Mouse (Mus musculus): Measurements from ENCODE around the gene Ccdc82.

Gene Ccdc82

GRCm38 (mm10) chr9:13246815-13247638, at the start of gene Ccdc82:
Gene Ccdc82, plus strand, starts transcription at chr9:13246955.
- DNase-seq (ENCODE audit: low read depth, low spot score) = peak; percentile 88

DNA sequence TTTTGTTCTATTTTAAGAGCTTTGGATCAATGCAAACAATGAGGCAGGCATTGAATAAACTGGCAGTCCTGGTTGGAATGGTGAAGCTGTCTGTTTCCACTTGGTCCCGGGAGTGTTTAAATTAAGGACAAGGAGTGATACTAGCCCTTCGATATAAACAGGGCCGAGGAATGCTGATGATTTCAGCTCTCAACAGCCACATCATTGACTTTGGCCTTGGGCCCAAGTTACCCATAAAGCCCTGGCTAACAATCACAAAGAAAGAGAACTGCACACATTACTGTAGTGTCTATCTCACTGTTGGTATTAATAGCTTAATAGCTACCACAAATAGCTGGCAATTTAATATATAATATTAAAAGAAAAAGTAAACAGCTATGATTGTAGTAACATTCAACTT, 46.7 kb upstream of the Ccdc82 start:
- DNase-seq (ENCODE audit: low read depth, low spot score) = no peak

- no peak for DNase-seq (ENCODE audit: low read depth, low spot score)
Observed at GRCm38 (mm10) chr9:13203109-13203508, 43.6 kb upstream of the Ccdc82 start.

DNA sequence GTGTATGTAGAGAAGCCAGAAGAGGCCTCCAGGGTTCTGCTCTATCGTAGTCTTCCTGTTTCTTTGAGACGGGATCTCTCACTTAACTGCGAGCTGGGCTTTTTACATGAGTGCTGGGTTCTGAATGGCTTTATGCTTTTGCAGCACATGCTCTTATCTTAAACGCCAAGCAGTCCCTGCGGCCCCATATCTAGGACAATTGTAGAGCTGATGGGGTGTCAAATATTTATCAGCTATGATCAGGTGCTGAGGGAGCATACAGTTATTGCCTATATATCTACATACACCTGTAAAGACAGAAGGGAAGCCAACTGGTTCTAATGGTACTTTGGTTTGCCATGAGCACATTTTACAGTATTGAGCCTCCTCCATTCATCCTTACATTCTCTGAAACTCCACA, 43.1 kb upstream of the Ccdc82 start:
- DNase-seq (ENCODE audit: low read depth, low spot score) = no peak

GRCm38 (mm10) chr9:13206369-13206768, 40.4 kb upstream of the Ccdc82 start:
- no peak for DNase-seq (ENCODE audit: low read depth, low spot score)

GRCm38 (mm10) chr9:13225872-13226271, 20.9 kb upstream of the Ccdc82 start:
- no peak for DNase-seq (ENCODE audit: low read depth, low spot score)

DNA sequence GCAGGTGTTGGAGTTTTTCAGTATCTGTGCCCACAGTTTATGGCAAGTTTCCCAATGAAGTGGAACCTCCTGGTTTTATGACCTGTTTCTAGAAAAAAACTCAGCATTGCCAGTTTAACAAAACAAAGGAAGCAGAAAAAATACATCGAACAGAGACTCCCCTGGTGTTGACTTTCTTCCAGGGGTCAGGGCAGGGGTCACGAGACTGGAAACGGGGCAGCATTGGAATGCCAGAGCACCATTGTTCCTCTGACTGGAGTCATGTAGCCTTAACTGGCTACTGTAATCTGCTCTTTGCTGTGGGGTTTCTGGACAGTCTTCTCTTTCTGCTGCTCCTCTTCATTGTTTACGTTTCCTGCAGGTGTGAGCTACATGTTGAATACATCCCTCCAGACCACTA, 16.2 kb upstream of the Ccdc82 start:
- peak; percentile 16 for DNase-seq (ENCODE audit: low read depth, low spot score)

DNA sequence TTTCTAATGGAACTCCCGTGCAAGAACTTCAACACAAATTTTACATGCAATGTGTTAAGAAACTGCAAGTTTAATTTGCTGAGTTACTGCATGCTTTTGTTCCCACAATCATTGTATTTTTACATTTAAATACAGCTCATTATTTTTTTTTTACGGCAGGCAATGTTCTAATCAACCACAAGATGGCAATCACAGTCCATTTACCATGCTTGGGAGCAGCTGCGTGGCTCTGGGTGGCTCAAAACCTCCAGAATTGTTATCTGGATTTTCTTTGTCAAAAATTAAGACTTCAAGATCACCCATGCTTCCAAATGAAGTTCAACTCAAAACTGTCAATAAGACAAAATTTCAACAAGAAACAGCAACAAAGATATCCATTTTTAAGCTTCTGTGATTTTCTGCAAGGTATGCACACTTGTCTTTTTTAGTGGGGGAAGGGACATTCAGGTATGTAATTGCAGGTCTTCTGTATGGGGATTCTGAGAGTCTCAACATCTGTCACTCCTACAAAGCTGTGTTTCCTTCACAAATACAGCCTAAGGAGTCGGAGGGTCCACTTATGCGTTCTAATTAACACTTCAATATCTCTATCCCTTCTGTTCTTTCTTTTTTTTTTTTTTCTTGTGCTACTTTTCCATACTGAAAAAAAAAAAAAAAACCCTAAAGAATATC, 15.1 kb upstream of the Ccdc82 start:
- peak; percentile 67 for DNase-seq (ENCODE audit: low read depth, low spot score)

DNA sequence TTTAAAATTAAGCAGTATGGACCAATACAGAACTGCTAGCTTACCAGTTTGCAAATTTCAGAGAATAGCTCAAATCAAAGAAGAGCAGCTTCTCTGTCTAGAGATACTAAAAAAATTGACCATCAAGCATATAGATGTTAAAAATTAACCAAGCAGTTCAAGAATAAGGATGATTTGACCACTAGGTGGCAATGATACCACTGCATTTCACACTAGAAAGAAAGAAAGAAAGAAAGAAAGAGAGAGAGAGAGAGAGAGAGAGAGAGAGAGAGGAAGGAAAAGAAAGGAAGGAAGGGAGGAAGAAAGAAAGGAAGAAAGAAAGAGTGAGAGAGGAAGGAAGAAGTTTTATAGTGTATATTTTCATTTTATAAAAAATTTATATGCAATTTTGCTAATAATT, 4.4 kb upstream of the Ccdc82 start:
- peak; percentile 16 for DNase-seq (ENCODE audit: low read depth, low spot score)

DNA sequence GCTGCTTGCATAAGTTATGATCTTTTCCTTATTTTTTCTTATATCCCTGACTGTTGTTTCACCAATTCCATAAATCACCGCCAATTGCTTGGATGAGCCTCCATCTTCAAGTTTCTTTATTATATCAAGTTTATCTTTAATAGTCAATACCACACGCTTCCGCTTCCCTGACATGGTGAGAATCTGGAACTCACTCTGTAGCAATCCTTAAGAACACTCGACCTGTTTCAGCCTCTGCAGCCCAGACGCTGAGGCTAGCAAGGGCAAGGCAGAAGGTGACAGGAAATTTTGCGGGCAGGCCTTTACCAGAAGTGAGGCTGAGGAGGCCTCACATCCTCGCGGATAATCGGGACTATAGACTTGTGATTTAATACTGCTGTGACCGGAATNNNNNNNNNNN, 1.3 kb upstream of the Ccdc82 start, which contains the start of gene Jrkl:
Jrkl (minus strand) TSS at position 349 of the 400 bp plus-strand sequence.
- DNase-seq (ENCODE audit: low read depth, low spot score) = peak; percentile 18

- no peak for DNase-seq (ENCODE audit: low read depth, low spot score)
Observed at GRCm38 (mm10) chr9:13248104-13248503, 1.3 kb downstream of the Ccdc82 start.

DNA sequence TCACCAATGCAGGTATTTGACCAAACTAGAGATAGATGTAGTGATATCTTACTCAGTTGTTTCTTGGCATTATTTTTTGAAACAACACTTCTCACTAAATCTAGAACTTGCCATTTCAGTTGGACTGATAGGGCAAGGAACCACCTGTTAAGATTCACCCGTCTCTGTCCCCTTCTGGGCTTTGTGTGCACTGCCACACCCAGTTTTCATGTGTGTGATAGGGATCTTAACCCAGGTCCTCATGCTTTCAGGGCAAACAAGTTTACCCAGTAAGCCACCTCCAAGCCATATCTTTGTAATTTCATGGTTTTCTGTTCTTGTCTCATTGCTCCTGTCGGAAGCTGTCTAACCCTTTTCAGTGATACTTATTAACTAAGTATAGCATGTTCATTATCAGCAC, 4.5 kb downstream of the Ccdc82 start:
- no peak for DNase-seq (ENCODE audit: low read depth, low spot score)

DNA sequence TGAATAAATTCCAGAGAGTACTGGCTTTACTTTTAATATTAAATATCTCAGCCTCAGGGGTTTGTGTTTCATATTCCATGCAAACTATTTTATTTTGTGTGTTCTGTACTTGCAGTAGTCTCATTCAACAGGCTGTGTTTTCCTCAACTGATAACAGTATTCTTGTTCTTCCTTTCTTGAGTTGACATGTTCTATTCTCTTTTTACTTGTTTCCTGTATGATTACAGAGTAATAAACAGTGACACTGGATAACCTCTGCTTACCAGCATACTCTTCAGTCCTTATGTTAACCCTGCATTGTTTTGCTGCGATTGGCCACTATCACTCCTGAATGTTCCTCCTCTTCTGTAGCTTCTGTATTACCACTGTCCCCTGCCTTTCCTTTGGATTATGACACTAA, 10.0 kb downstream of the Ccdc82 start:
- no peak for DNase-seq (ENCODE audit: low read depth, low spot score)

GRCm38 (mm10) chr9:13258173-13258572, 11.4 kb downstream of the Ccdc82 start:
- DNase-seq (ENCODE audit: low read depth, low spot score) = no peak

DNA sequence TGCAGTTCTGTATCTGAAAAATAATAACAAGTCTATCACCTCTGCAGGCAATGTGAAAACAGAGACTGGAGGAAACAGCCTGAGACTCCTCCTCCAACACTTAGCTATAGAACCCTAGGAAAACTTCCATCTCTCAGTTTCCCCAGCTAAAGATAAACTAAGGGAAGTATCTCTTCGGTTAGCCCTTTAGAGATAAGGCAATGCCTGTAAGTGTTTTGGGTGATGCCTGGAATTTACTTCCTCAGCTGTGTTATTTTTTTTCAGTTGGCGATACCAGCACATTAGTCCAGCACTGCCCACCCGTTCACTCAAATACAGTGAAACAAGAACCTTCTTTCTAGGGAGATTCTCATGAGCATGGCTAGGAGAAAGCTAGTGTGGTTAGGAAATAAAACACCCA, 14.2 kb downstream of the Ccdc82 start:
- DNase-seq (ENCODE audit: low read depth, low spot score) = no peak

DNA sequence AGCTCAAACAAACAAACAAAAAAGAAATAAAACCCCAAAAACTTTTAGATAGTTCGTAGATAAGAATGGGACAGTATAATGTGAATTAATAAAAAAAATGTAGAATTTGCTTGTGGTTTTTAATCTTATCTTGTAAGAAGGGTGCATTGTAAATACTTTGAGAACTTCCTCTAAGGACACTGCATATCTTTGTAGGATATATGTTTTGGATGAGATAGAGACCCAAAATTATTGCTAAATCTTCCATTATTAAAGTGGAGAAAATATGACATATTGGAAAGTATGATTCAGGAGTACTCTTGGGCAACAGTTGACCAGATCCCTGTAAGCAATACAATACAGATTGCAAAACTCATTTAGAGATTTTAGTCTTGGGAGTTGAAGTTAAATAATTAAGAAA, 26.5 kb downstream of the Ccdc82 start:
- no peak for DNase-seq (ENCODE audit: low read depth, low spot score)

- no peak for DNase-seq (ENCODE audit: low read depth, low spot score)
Observed at GRCm38 (mm10) chr9:13287482-13287881, 40.7 kb downstream of the Ccdc82 start.

DNA sequence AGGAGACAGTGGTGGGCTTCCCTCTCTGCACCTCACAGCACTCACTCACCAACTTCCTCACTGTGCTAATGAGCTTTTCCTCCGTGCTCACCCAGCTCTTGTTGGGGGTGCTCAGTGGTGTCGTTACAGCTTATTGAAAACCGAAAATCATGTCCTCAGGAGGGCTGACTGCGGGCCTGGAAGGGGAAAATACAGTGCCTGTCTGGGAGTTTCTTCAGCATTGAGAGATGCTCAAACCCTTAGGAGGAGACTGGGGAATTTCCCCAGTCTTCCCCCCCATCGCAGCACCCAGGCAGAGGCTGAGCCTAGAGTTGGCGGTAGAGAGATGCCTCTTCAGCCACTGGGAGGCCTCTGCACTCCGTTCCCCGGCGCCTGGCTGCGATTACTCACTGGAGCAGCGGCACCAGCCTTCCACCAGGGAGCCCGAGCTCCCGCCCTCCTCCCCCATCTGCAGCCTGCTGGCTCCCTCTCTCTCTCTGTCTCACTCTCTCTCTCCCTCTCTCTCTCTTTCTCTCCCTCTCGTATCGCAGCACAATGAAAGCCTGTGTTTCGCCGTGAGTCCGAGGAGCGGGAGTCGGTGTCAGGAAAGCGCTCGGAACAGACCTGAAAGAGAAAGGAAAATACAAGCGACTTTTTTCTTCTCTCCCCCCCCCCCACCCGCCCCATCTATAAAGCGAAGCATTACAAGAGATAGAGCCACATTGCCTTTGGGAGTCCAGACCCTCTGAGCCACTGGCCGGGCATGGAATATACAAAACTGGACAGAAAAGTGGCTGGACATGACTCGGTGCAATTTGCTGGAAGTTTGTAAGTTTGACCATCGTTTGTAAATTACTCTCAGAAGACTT, 49.7 kb downstream of the Ccdc82 start:
- DNase-seq (ENCODE audit: low read depth, low spot score) = peak; percentile 90

DNA sequence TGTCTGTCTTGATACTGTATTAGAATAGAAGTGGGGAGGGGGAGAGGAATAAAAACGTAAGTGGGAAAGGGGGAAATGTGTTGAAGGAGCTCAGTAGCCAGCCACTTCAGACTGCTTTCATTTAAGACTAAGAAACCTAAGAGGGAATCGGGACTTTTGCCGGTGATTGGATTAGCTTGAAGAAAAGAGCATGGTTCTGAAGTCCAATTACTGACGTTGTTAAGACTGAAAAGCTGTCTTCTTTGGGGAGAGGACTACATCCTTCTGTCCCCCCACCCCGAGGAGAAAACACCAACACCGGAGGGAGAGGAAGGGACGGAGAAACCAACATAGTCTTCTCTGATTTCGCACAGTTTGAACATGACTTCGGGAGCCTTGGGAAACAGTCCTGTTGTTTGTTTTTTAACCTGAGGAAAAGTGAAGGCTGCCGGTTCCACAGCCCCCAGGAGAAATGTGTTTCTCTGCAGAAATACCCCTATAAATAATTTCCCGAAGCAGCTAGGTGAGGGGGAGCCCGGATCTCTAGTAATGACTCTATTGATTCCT, 50.4 kb downstream of the Ccdc82 start:
- no peak for DNase-seq (ENCODE audit: low read depth, low spot score)

- peak; percentile 57 for DNase-seq (ENCODE audit: low read depth, low spot score)
Observed at GRCm38 (mm10) chr9:13297668-13298512, 51.1 kb downstream of the Ccdc82 start, which contains the start of gene Maml2. Gene Maml2, plus strand, starts transcription at chr9:13297957.

DNA sequence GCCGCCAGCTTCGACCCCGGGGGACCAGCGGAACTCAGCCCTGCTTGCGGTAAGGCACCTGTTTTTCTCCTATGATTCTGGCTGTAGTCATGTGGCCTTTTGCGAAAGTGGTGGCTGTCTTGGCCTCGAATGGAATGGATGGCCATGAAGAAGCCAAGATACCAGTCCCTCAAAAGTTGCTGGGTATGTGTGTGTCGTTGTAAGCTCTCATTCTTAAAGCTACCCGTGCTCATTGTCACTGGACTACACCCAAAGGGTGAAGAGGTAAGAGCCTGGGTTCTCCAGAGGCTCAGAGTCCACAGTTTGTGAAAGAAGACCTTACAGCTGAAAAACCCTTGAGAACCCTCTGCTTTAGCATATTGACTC, 51.7 kb downstream of the Ccdc82 start:
- no peak for DNase-seq (ENCODE audit: low read depth, low spot score)

Data from forelimb bud, embryonic 11.5 days (tissue).